Mouse (Mus musculus): ENCODE measurements around the gene BC003965.
"Not testable (repeated sequence)": the region's sequence is repeated elsewhere in the genome, so short reads cannot be mapped to it uniquely, and the experiment has no call there.

BC003965 gene

GRCm38 (mm10) chr17:25219492-25220295 is 35.3 kb downstream of the BC003965 start:
- DNase-seq (ENCODE audit: low spot score), result no peak

- no peak for DNase-seq (ENCODE audit: low spot score)
These were observed 36.4 kb downstream of the BC003965 start for GRCm38 (mm10) chr17:25220746-25221145.

- DNase-seq (ENCODE audit: low spot score), result peak; percentile 61
These were observed 37.6 kb downstream of the BC003965 start for GRCm38 (mm10) chr17:25221821-25222503.

GRCm38 (mm10) chr17:25222504-25222940 is 38.2 kb downstream of the BC003965 start:
- not testable (repeated sequence) for DNase-seq (ENCODE audit: low spot score)

- DNase-seq (ENCODE audit: low spot score), result no peak
These were observed 38.7 kb downstream of the BC003965 start for GRCm38 (mm10) chr17:25222951-25223601.

GRCm38 (mm10) chr17:25224586-25225222 is 40.4 kb downstream of the BC003965 start:
- DNase-seq (ENCODE audit: low spot score), result no peak

GRCm38 (mm10) chr17:25225659-25226058 is 41.3 kb downstream of the BC003965 start:
- DNase-seq (ENCODE audit: low spot score), result no peak

GRCm38 (mm10) chr17:25227991-25228390 is 43.6 kb downstream of the BC003965 start:
- no peak for DNase-seq (ENCODE audit: low spot score)

GRCm38 (mm10) chr17:25230014-25230655 is 45.8 kb downstream of the BC003965 start:
- DNase-seq (ENCODE audit: low spot score), result not testable (repeated sequence)

- DNase-seq (ENCODE audit: low spot score), result no peak
These were observed 46.3 kb downstream of the BC003965 start for GRCm38 (mm10) chr17:25230700-25231099.

- DNase-seq (ENCODE audit: low spot score), result not testable (repeated sequence)
These were observed 47.3 kb downstream of the BC003965 start for GRCm38 (mm10) chr17:25231621-25232020.

GRCm38 (mm10) chr17:25235635-25236034 is 51.3 kb downstream of the BC003965 start:
- DNase-seq (ENCODE audit: low spot score), result no peak
